In the genomic region with DNA sequence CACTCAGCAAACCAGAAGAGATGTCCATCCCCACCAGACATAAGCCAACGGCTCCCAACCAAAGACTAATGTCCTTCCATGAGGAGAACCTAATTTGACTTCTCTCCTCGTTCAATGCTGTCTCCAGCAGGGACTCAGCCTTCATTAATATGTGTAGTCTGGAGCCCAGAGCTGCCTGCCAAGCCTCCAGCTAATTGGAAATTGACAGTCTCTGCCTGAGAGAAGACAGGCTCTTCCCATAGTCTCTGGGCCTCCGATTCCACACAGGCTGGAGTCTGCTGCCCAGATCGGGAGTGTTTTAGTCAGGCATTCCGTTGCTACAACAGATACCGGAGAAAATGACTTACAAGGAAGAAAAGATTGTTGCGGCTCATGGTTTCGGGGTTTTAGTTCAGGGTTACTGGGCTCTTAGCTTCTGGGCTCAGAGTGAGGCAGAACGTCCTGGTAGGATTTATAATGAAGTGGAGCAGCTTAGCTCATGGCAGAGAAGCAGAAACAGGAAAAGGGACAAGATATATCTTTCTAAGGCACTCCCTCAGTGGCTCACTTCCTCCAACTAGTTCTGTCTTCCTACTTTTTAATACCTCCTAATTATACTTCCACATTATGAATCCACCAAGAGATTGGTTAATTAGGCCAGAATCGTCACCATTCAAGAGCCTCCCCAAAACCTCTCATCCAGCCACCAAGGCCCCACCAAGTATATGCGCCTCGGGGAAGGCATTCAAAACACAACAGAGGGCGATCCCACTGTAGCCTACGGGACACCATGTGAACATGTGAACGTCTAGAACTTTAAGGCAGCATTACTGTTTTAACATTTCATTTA, we compare ENCODE assay signal across 10 mouse cellular contexts. TPM values are rescaled to one million over a fixed set of nuclear protein-coding genes. Genes with fewer than 3 reads are reported as not detected.
DNase-seq lines count a peak whose midpoint lies in the region; ATAC-seq and TF ChIP-seq lines count a peak whose summit lies in the region.
"Had no signal": no experiment of that assay in that cellular context is flagged by ENCODE, and none has a peak within 500 bp of the region (broad histone marks: within the 10 kb centered on the region; RNA-seq: fewer than 3 reads in every experiment).

No protein-coding gene starts in this region.

- TF ChIP-seq POLR2A in brain, embryonic 14.5 days (IDR thresholded peaks at IDR 0.05; ENCODE audit: borderline replicate concordance, extremely low read depth, insufficient read depth, insufficient read length, poor library complexity, severe bottlenecking) = no peak

- no peaks in the 10 kb centered on the region for H3K27me3 ChIP-seq in midbrain, embryonic 11.5 days (ENCODE audit: control insufficient read depth, insufficient read depth, low read length)
- peaks cover 9% of the 10 kb centered on the region for H3K27me3 ChIP-seq in midbrain, embryonic 10.5 days (ENCODE audit: low read depth, poor library complexity, severe bottlenecking)
- H3K27me3 ChIP-seq in hindbrain, embryonic 16.5 days (replicated peaks; ENCODE audit: control insufficient read depth, insufficient read depth, low read length) = no peaks in the 10 kb centered on the region
- H3K27me3 ChIP-seq in splenic B cell, adult 2 months (ENCODE audit: control insufficient read depth, insufficient read depth, low read length, poor library complexity, severe bottlenecking) = no peaks in the 10 kb centered on the region
- H3K27me3 ChIP-seq: lung, embryonic 15.5 days; neural tube, embryonic 12.5 days had no signal

- H3K36me3 ChIP-seq in midbrain, embryonic 11.5 days (ENCODE audit: control insufficient read depth, insufficient read depth, low read length) = no peaks in the 10 kb centered on the region
- H3K36me3 ChIP-seq in midbrain, embryonic 10.5 days = no peaks in the 10 kb centered on the region
- H3K36me3 ChIP-seq in hindbrain, embryonic 16.5 days (ENCODE audit: control insufficient read depth, insufficient read depth, low read length) = no peaks in the 10 kb centered on the region
- no peaks in the 10 kb centered on the region for H3K36me3 ChIP-seq in splenic B cell, adult 2 months (ENCODE audit: control insufficient read depth, insufficient read depth, low read length, poor library complexity, severe bottlenecking)
- H3K36me3 ChIP-seq: lung, embryonic 15.5 days; neural tube, embryonic 12.5 days had no signal

- no peak overlapping the region for H3K4me3 ChIP-seq in midbrain, embryonic 11.5 days (ENCODE audit: low read depth, low read length)
- H3K4me3 ChIP-seq in midbrain, embryonic 10.5 days = no peak overlapping the region
- no peak overlapping the region for H3K4me3 ChIP-seq in hindbrain, embryonic 16.5 days (ENCODE audit: low read length)
- H3K4me3 ChIP-seq: lung, embryonic 15.5 days; neural tube, embryonic 12.5 days had no signal

- H3K4me1 ChIP-seq in midbrain, embryonic 11.5 days (ENCODE audit: control insufficient read depth, insufficient read depth, low read length) = no peaks in the 10 kb centered on the region
- H3K4me1 ChIP-seq in midbrain, embryonic 10.5 days = peaks cover 15% of the 10 kb centered on the region
- H3K4me1 ChIP-seq in hindbrain, embryonic 16.5 days (ENCODE audit: control insufficient read depth, insufficient read depth, low read depth, low read length) = peaks cover 11% of the 10 kb centered on the region
- H3K4me1 ChIP-seq: lung, embryonic 15.5 days had no signal

- H3K4me2 ChIP-seq in midbrain, embryonic 11.5 days = no peak overlapping the region
- no peak overlapping the region for H3K4me2 ChIP-seq in hindbrain, embryonic 16.5 days (ENCODE audit: low read length)
- H3K4me2 ChIP-seq: lung, embryonic 15.5 days; neural tube, embryonic 12.5 days had no signal

- ATAC-seq in midbrain, embryonic 11.5 days (ENCODE audit: low FRiP score) = no peak
- peak; percentile 84 for ATAC-seq in hindbrain, embryonic 16.5 days
- ATAC-seq: inflammation-experienced regulatory T-cells, adult 6 months had no signal

- H3K9me3 ChIP-seq in midbrain, embryonic 11.5 days (ENCODE audit: control insufficient read depth, low read length) = no peaks in the 10 kb centered on the region
- H3K9me3 ChIP-seq in midbrain, embryonic 10.5 days (replicated peaks) = no peaks in the 10 kb centered on the region
- no peaks in the 10 kb centered on the region for H3K9me3 ChIP-seq in hindbrain, embryonic 16.5 days (ENCODE audit: control insufficient read depth, low read length)
- H3K9me3 ChIP-seq: lung, embryonic 15.5 days; neural tube, embryonic 12.5 days had no signal

- no peak for TF ChIP-seq CTCF in brain, embryonic 14.5 days (IDR thresholded peaks at IDR 0.05; ENCODE audit: borderline replicate concordance, extremely low read depth, insufficient read depth, insufficient read length)

- DNase-seq in midbrain, embryonic 11.5 days (ENCODE audit: low spot score, missing footprints) = peak; percentile 76
- DNase-seq in midbrain, embryonic 10.5 days (ENCODE audit: low spot score) = no peak
- DNase-seq in brain, embryonic 14.5 days (ENCODE audit: low read depth) = peak; percentile 72
- DNase-seq in splenic B cell, adult 2 months (ENCODE audit: low read depth, low spot score) = peak; percentile 31
- no peak for DNase-seq in right cerebral cortex, adult 18-20 months
- DNase-seq in frontal cortex, adult 2 months (ENCODE audit: extremely low spot score in 1 of 2, low spot score in 1 of 2) = no peak

- WGBS in midbrain, embryonic 11.5 days = 80% methylated on average over 15 of the region's 15 CpGs
- WGBS in midbrain, embryonic 10.5 days = 81% methylated on average over 15 of the region's 15 CpGs
- 65% methylated on average over 15 of the region's 15 CpGs for WGBS in hindbrain, embryonic 16.5 days

- no peak overlapping the region for H3K27ac ChIP-seq in midbrain, embryonic 11.5 days (ENCODE audit: low read depth, low read length)
- no peak overlapping the region for H3K27ac ChIP-seq in midbrain, embryonic 10.5 days (replicated peaks)
- H3K27ac ChIP-seq in hindbrain, embryonic 16.5 days (ENCODE audit: low read depth, low read length) = peak overlapping the region; percentile 59; the same call in 1 of the 2 replicates
- H3K27ac ChIP-seq: lung, embryonic 15.5 days; neural tube, embryonic 12.5 days had no signal

- no peak overlapping the region for H3K9ac ChIP-seq in midbrain, embryonic 11.5 days (ENCODE audit: low read length)
- H3K9ac ChIP-seq in hindbrain, embryonic 16.5 days (ENCODE audit: low read depth, low read length) = no peak overlapping the region
- H3K9ac ChIP-seq: lung, embryonic 15.5 days; neural tube, embryonic 12.5 days had no signal

RNA-seq across cellular contexts. Expression of gene Parp1, which starts 26.6 kb away (rescaled TPM):
- polyA plus RNA-seq in midbrain, embryonic 11.5 days (2014; fragmentation: Nextera tagmentation; extraction: Ambion mirVana) = 188 and 213 TPM in 2 replicates
- polyA plus RNA-seq in midbrain, embryonic 10.5 days (2016; fragmentation: Nextera tagmentation; extraction: Ambion mirVana) = 301 and 311 TPM in 2 replicates
- polyA plus RNA-seq in brain, embryonic 14.5 days (2012; rRNA removed) = 105 and 115 TPM in 2 replicates
- polyA plus RNA-seq in hindbrain, embryonic 16.5 days (2015; fragmentation: Nextera tagmentation; extraction: Ambion mirVana) = 80.2 and 91.9 TPM in 2 replicates
- 57.3 and 63.8 TPM in 2 replicates for polyA plus RNA-seq in frontal cortex, adult 2 months (2012; rRNA removed)

RNA-seq across cellular contexts. Expression of gene Stum, which starts 58.8 kb away (rescaled TPM):
- 1.0 TPM in 2 replicates for polyA plus RNA-seq in midbrain, embryonic 11.5 days (2014; fragmentation: Nextera tagmentation; extraction: Ambion mirVana)
- polyA plus RNA-seq in midbrain, embryonic 10.5 days (2016; fragmentation: Nextera tagmentation; extraction: Ambion mirVana) = 2.8 and 6.6 TPM in 2 replicates
- 10.2 and 11.6 TPM in 2 replicates for polyA plus RNA-seq in brain, embryonic 14.5 days (2012; rRNA removed)
- polyA plus RNA-seq in hindbrain, embryonic 16.5 days (2015; fragmentation: Nextera tagmentation; extraction: Ambion mirVana) = 15.1 and 18.6 TPM in 2 replicates
- 118 and 128 TPM in 2 replicates for polyA plus RNA-seq in frontal cortex, adult 2 months (2012; rRNA removed)
- polyA plus RNA-seq: inflammation-experienced regulatory T-cells, adult 6 months had no signal

Comparison
In these comparisons a context has a peak if more than half of its experiments do, and no peak if none do; other contexts are left out.
1. DNase-seq: peak in midbrain, embryonic 11.5 days (single experiment), brain, embryonic 14.5 days (single experiment) and splenic B cell, adult 2 months (single experiment); none in midbrain, embryonic 10.5 days (single experiment), right cerebral cortex, adult 18-20 months (single experiment) and frontal cortex, adult 2 months (0 of 2).